Mouse (Mus musculus): ENCODE data around the gene Pgc. TPM values are rescaled to one million over a fixed set of nuclear protein-coding genes. Genes with fewer than 3 reads are reported as not detected.

Gene Pgc
- polyA plus RNA-seq, 1 experiment = not detected

DNA sequence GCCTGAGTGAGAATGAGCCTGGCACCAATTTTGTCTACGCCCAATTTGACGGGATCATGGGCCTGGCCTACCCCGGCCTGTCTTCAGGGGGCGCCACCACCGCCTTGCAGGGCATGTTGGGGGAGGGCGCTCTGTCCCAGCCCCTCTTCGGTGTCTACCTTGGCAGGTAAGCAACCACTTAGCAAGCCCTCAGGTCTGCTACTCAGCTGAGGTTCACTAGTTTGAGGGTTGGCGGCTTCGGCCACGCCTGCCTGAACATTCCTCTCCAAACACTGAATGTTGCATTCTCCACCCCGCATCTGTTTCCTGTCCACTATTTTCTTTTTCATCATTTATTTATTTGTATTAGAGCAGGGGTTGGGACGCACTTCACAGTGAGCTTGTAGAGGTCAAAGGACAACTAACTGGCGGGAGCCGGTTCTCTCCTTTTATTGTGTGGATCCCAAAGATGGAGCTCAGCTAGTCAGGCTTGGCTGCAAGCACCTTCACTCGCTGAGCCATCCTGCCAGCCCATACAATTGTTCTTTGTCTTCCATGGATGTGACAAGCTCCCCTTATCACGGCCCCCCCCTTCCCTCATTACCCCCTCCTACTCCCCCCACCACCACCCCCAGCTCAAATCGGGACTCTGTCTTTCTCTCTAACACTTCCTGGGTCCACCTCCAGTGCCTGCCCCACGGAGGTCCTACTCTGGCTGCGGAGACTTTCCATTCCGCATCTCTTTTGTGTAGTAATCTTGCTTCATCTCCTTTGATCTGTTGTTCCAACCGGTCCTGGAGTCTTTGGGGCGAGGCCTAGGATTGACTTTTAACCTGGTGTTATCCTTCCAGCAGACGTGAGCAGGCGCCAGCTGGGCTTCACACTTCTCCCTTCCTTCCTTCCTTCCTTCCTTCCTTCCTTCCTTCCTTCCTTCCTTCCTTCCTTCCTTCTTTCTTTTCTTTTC, 4.3 kb downstream of the Pgc start:
- H3K4me1 ChIP-seq (ENCODE audit: control insufficient read depth, insufficient read depth, low read length) = no peaks in the 10 kb centered on the region
- H3K27ac ChIP-seq (ENCODE audit: insufficient read depth, low read length) = no peak overlapping the region
- TF ChIP-seq CTCF (IDR thresholded peaks at IDR 0.05; ENCODE audit: extremely low read depth, insufficient read depth, low read length) (no peak), POLR2A (IDR thresholded peaks at IDR 0.05; ENCODE audit: extremely low read depth, insufficient read depth, low read length) (no peak)
- H3K4me3 ChIP-seq (ENCODE audit: insufficient read depth, low read length) = no peak overlapping the region

DNA sequence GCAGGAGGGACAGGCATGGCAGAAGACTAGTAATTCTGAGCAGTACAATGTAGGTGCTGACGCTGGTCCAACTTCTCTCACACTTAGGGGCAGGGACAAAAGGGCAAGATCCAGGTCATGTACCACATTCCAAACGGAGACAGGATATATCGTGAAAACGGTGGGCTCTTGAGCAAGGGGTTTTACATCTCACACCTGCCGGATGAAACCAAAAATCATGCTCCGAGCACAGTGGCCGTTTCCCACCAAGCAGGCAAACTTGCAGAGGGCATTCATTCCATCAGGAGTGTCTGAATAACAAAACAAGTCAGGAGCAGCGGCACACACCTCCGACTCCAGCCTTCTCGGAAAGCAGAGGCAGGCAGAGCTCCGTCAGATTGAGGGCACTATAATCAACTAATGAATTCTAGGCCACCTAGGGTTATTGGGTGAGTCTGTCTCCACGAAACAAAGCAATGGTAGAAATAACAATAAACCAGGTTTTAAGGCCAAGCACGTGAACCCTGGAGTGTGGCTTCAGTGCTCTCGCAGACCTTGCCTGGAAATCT, 9.0 kb downstream of the Pgc start:
- H3K4me3 ChIP-seq (ENCODE audit: insufficient read depth, low read length) = no peak overlapping the region
- no peak overlapping the region for H3K27ac ChIP-seq (ENCODE audit: insufficient read depth, low read length)
- H3K4me1 ChIP-seq (ENCODE audit: control insufficient read depth, insufficient read depth, low read length) = no peaks in the 10 kb centered on the region
- no peak for TF ChIP-seq POLR2A (IDR thresholded peaks at IDR 0.05; ENCODE audit: extremely low read depth, insufficient read depth, low read length)
- no peak for TF ChIP-seq CTCF (IDR thresholded peaks at IDR 0.05; ENCODE audit: extremely low read depth, insufficient read depth, low read length)

DNA sequence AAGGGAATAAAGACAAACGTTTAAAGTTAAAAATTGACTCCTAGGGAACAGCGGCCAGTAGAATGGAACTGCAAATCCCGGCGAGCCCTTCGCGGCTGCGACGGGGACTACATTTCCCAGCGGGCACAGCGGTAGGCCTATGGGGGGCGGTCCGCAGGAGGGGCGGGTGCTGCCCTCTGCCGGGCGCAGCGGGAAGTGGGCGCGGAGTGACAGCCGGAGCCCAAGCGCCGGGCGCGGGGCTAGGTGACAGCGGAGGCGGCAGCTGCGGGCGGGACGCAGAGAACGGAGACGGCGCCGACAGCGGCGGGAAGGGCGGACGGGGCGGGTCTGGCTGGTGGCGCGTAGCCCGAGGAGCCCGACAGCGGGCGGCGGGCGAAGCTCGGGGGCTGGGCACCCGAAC, 10.2 kb downstream of the Pgc start, which contains the start of gene Tfeb:
Tfeb (plus strand) TSS at position 175 of the 400 bp plus-strand sequence.
- H3K4me1 ChIP-seq (ENCODE audit: control insufficient read depth, insufficient read depth, low read length) = no peaks in the 10 kb centered on the region; the same call in 1 of the 2 replicates
- H3K27ac ChIP-seq (ENCODE audit: insufficient read depth, low read length) = peak within 1 kb of the TSS; percentile 91
- TF ChIP-seq CTCF (IDR thresholded peaks at IDR 0.05; ENCODE audit: extremely low read depth, insufficient read depth, low read length) (peak; percentile 54), POLR2A (IDR thresholded peaks at IDR 0.05; ENCODE audit: extremely low read depth, insufficient read depth, low read length) (0 out of 2 replicates have a peak, but pooled peaks have one; percentile 26)
- H3K4me3 ChIP-seq (ENCODE audit: insufficient read depth, low read length) = peak within 1 kb of the TSS; percentile 54

DNA sequence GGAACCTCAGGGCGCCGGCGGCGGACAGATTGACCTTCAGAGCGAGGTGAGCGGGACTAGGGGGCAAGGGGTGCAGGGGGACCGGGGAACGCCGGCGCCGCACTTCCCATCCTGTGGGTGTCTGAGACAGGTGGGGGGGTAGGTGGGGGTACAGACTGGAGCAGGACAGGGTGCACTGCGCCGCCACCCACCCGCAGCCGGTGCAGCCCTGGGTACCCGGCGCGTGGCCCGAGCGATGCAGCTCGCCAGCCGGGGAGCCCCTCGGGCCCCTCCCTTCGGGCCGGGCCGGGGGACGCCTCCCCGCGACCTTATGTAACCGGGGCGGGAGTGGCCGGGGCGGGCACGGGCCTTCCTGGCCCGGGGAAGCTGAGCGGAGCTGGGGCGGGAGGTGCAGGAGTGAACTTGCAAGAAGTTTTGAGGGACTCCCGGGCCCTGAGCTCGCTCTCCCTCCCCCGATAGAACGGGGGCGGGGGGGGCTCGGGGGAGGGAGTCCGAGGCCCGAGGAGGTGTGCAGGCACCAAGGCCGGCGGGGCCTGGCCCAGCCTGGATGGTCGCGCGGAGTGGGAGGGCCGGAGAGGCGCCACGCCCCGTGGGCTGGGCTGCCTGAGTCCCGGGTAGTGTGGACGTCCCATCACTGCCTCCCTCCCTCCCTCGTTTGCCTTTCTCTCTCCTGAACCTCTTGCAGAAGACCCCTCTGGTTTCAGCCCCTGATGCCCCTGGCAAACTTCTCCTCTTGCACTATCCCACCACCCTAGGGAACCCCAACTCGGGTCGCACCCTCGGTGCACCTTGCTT, 10.8 kb downstream of the Pgc start:
- TF ChIP-seq POLR2A (IDR thresholded peaks at IDR 0.05; ENCODE audit: extremely low read depth, insufficient read depth, low read length) (0 out of 2 replicates have a peak, but pooled peaks have one; percentile 11), CTCF (IDR thresholded peaks at IDR 0.05; ENCODE audit: extremely low read depth, insufficient read depth, low read length) (no peak)
- H3K27ac ChIP-seq (ENCODE audit: insufficient read depth, low read length) = peak overlapping the region; percentile 91
- H3K4me1 ChIP-seq (ENCODE audit: control insufficient read depth, insufficient read depth, low read length) = no peaks in the 10 kb centered on the region; the same call in 1 of the 2 replicates
- H3K4me3 ChIP-seq (ENCODE audit: insufficient read depth, low read length) = peak overlapping the region; percentile 54

DNA sequence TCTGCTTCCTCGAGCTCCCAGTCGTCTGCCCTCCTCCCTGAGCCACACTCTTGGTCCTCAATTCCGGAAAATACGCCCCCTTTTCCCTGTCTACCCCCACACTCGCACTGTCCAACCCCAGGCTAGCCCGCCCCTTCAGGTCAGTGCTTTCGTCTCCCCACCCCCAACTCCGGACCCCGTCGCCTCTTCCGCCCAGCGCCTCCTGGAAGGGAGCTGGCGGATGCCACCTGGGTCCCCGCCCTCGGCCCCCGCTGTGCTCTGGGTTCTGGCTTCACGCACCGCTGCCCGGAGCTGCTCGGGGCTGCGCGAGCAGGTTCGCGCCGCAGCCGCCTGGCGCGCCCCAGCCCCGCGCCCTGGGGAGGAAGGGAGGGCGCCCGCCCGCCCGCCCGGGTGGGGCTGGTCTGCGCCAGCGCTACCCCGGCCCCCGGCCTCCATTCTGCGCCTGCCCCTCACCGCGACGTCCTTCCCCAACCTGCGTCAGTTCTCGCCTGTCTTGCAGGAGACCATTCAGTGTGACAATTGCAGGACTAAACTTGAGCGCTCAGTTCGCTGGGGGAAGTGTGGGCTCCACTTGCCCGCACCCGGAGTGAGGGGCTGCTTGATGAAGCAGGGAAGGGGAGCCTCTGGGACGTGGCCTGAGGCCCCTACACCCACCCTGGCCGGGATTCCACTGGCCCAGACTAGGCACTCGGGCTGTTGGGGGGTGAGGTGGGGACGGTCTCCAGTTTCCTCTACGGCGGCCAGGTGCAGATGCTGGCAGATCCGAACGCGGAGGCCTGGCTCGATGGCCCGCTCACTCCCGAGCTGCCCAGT, 11.6 kb downstream of the Pgc start:
- Histone ChIP-seq H3K4me3 (ENCODE audit: insufficient read depth, low read length) (peak overlapping the region; percentile 54), H3K4me1 (ENCODE audit: control insufficient read depth, insufficient read depth, low read length) (no peaks in the 10 kb centered on the region; the same call in 1 of the 2 replicates), H3K27ac (ENCODE audit: insufficient read depth, low read length) (peak overlapping the region; percentile 68)
- TF ChIP-seq POLR2A (IDR thresholded peaks at IDR 0.05; ENCODE audit: extremely low read depth, insufficient read depth, low read length) (no peak), CTCF (IDR thresholded peaks at IDR 0.05; ENCODE audit: extremely low read depth, insufficient read depth, low read length) (no peak)

DNA sequence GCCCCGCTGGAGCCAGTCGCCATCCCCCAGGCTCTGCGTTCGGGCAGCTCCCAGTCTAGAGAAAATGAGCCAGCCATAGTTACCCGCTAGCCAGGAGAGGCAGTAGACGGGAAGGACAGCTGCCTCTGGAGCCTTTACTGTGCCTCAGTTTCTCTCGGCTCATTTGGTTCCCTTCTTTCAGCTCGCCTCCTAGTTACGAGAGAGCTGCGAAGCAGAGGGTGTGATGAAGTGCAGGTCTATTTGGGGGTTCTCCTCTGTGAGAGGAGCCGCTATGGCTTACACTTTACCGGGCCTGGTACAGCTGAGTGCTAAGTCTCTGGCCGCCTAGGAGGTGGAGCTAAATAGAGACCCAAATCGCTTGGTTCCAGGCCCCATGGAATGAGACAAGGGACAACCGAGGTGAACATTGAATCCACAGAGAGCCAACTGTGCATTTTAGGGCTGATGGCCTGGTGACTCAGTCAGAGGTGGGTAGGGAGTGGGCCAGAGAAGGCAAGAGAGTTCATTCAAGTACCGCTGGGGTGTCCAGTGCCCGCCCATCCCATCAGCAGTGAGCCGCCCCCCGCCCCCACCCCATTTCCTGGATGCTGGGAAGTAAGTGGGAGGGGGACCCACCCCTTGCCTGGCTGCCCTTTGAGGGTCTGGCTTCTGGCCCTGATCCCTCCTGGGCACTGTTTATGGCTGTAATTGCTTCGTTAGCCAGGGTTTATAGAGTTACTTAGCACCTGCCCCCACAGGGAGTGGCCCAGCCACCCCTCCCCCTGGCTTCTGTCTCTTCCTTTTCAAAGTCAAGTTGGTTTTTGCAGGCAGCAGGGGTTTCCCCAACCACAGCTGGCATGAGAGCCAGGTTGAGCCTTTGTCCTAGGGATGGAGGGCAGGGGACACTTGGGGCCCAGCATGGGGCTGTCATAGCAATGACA, 12.5 kb downstream of the Pgc start:
- Histone ChIP-seq H3K4me3 (ENCODE audit: insufficient read depth, low read length) (peak overlapping the region; percentile 54; the same call in 1 of the 2 replicates), H3K27ac (ENCODE audit: insufficient read depth, low read length) (peak overlapping the region; percentile 68), H3K4me1 (ENCODE audit: control insufficient read depth, insufficient read depth, low read length) (no peaks in the 10 kb centered on the region; the same call in 1 of the 2 replicates)
- TF ChIP-seq CTCF (IDR thresholded peaks at IDR 0.05; ENCODE audit: extremely low read depth, insufficient read depth, low read length) = no peak
- TF ChIP-seq POLR2A (IDR thresholded peaks at IDR 0.05; ENCODE audit: extremely low read depth, insufficient read depth, low read length) = no peak

DNA sequence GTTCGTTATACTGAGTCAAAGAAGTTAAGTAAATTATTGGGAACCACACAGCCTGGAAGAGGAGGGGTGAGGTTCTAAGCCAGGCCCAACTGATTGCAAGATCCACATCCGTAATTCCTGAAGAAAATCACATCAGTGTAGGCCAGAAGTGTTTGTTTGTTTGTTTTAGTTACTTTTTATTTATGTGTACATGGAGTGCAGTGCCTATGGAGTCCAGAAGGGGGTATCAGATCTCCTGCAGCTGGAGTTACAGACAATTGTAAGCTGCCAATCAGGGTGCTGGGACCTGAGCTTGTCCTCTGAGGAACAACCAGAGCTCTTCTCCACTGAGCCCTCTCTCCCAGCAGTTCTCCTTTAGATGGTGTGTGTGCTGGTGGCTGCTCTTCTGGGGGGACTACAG, 13.5 kb downstream of the Pgc start:
- no peak for TF ChIP-seq CTCF (IDR thresholded peaks at IDR 0.05; ENCODE audit: extremely low read depth, insufficient read depth, low read length)
- no peak for TF ChIP-seq POLR2A (IDR thresholded peaks at IDR 0.05; ENCODE audit: extremely low read depth, insufficient read depth, low read length)
- H3K27ac ChIP-seq (ENCODE audit: insufficient read depth, low read length) = no peak overlapping the region
- H3K4me3 ChIP-seq (ENCODE audit: insufficient read depth, low read length) = no peak overlapping the region
- no peaks in the 10 kb centered on the region; the same call in 1 of the 2 replicates for H3K4me1 ChIP-seq (ENCODE audit: control insufficient read depth, insufficient read depth, low read length)

Data from cortical plate, adult 2 months (tissue).